Mouse (Mus musculus) activated CD4-positive, CD25-positive, alpha-beta regulatory T cell (primary cell): ENCODE measurements around the gene 1810010H24Rik. TPM values are rescaled to one million over a fixed set of nuclear protein-coding genes. Genes with fewer than 3 reads are reported as not detected.

Experiments
- polyA plus RNA-seq, 2 experiments: library from polyadenylated mRNA; unstranded; fragments of 100-300 nt; shearing (Covaris generic); gene quantifications; one replicate each; pipeline ENCODE4 v1.2.1; 2017

Gene 1810010H24Rik
- 1 to 10 TPM in 1 of 2 experiments, under 1 TPM in 1; 0.54 to 2.9 TPM for polyA plus RNA-seq

DNA sequence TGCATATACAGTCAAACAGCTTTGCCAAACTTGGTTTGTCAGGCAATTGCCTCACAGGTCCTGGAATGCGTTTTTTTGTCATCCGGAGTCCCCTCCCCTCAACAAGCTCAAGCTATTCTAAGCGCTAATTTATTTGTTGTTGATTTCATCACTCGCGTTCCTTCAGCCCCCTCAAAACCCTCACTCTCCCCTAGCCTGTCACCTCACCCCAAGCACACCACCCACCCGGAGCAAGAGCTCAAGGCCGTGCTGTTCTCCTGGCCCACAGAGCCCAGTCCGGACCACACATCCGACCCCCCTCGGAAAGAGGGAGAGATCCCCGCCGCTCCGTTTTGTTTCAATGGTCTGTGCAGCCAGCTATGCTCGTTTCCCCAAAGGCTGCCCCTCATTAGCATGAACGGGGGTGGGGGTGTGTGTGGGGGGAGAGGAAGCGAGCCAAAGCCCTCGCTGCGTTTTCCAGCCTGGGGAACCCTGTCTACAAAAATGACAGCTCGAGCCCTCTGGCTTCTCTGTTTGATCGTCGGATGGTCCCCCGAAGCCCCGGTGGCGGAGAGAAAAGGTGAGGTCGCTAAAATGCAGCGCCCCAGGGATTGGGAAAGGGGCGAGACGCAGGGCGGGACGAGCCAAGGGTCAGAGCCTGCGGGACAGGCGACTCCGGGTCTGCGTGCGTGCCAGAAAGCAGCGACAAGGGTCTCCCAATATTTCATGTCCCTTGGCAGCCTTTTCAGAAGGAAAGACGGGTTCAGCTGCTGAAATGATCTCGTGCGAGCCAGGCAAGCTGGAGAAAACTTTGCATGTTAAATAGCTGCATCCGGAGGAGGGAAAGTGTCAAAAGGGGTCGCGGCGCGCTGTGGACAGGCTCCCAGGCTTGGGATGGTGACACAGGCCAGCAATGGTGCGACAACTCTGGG, at the start of gene 1810010H24Rik:
1810010H24Rik (plus strand) TSS at position 271 of the 911 bp plus-strand sequence.

DNA sequence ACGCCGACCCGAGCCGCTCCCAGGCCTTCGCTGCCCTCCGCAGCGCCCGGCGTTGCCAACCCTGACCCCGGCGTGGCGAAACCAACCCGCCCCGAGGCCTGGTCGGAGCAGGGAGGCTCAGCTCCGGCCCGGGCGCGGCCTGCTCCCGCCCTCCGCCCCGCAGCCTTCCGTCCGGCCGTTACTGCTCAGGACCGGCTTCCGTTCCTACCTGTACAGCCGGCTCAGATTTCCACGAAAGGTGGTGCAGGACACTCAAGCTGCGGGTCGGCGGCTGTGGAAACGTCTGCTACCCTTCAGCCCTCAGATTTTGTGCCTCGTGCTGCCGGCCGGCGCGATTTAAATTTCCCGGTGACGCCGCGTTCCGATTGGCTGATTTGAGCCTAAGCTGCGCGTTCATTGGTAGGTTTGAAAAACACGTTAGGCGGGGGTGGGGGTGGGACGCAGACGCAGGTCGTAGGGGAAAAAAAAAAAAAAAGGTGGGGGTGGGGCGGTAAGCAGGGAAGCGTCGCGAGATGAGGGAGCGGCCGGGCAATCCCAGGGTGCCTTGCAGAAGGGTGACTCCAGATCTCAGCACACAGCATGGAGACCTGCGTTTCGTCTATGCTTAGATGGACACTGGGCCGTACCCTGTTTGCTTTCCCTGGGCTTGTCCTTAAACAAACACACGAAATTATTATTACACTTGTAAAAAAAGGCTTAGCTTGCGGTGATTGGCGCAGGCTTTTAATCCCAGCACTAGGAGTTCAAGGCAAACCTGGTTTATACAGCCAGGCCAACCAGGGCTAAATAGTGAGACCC, 26.1 kb upstream of the 1810010H24Rik start, which contains the start of gene Kpna2:
Kpna2 (minus strand) TSS at position 391 of the 798 bp plus-strand sequence.

Other genes with a start within 250 kb of the 1810010H24Rik start
- gene Polg2, start 246.1 kb upstream of the 1810010H24Rik start, polyA plus RNA-seq, result 10 to 100 TPM; 18.9 to 31.9 TPM
- gene Ddx5, start 236.5 kb upstream of the 1810010H24Rik start, polyA plus RNA-seq, result 100 to 1,000 TPM; 576 to 643 TPM
- gene Cep95, start 236.4 kb upstream of the 1810010H24Rik start, polyA plus RNA-seq, result 10 to 100 TPM; 26.0 to 32.4 TPM
- gene Smurf2, start 105.0 kb upstream of the 1810010H24Rik start, polyA plus RNA-seq, result 10 to 100 TPM; 16.9 to 58.4 TPM
- gene Kpna2, start 26.1 kb upstream of the 1810010H24Rik start, polyA plus RNA-seq, result 10 to 100 TPM; 89.2 to 89.8 TPM
- 10 to 100 TPM; 16.1 to 28.0 TPM for gene Bptf, start 106.4 kb downstream of the 1810010H24Rik start, polyA plus RNA-seq
- 10 to 100 TPM; 33.0 to 57.4 TPM for gene Nol11, start 163.7 kb downstream of the 1810010H24Rik start, polyA plus RNA-seq